Mouse (Mus musculus): Measurements from ENCODE around the gene Vmn2r70.

Vmn2r70 gene

GRCm38 (mm10) chr7:85569092-85569491 is at the start of gene Vmn2r70:
Vmn2r70 (minus strand) TSS chr7:85569192.
- no peak for DNase-seq

- DNase-seq, result no peak
Observed at GRCm38 (mm10) chr7:85562787-85563186, 6.2 kb downstream of the Vmn2r70 start, which contains the start of gene Vmn2r71. Vmn2r71 (plus strand) TSS chr7:85563087.

GRCm38 (mm10) chr7:85543118-85543517 is 25.9 kb downstream of the Vmn2r70 start:
- DNase-seq, result no peak

DNA sequence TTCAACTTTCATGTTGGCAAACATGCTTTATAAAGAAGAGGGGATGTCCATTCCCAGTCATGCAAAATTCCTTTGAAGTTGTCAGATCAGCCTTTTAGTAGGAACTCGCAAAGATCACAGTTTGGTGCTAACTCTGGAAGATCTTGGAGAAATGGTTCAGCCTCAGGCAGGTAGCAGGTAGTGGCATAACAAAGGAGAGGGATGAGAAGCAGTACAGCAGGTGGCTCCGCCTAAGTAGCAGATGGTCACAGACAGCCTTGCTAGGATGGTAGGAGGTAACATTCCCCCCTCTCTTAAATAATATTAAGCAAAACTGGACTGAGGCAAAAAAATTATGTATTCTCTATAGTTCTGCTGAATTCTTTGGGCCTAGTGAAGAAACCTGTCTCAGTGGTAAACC is 26.9 kb downstream of the Vmn2r70 start:
- no peak for DNase-seq
